Mouse (Mus musculus) heart, adult 11 months (tissue): Measurements from ENCODE around the gene Slc25a48.

Experiments
- DNase-seq: peaks from one replicate; pipeline ENCODE4 v3.0.0; 2022

Gene Slc25a48

GRCm38 (mm10) chr13:56449239-56450030 lies 11.3 kb downstream of the Slc25a48 start:
- DNase-seq = peak; percentile 37

- DNase-seq = no peak
Measured at GRCm38 (mm10) chr13:56450035-56450434, 11.9 kb downstream of the Slc25a48 start.

- peak; percentile 78 for DNase-seq
Measured at GRCm38 (mm10) chr13:56458001-56458400, 19.8 kb downstream of the Slc25a48 start.

- DNase-seq = peak; percentile 62
Measured at GRCm38 (mm10) chr13:56461460-56461859, 23.3 kb downstream of the Slc25a48 start.

- peak; percentile 10 for DNase-seq
Measured at GRCm38 (mm10) chr13:56462791-56463190, 24.6 kb downstream of the Slc25a48 start.

DNA sequence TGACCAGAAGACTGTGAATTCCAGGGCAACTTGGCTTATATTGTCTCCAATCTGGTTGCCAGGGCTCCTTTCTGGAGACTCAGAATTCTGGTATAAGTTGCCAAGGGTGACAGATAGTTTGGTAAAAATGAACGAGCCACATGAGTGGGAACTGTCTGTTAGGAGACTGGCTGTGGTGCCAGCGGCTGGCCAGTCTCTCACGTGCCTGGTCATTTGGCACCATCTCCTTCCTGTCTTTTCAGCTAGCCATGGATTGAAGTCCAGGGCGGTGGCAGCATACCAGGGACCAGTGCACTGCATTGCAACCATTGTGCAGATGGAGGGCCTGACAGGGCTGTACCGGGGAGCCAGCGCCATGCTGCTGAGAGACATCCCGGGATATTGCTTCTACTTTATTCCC lies 25.1 kb downstream of the Slc25a48 start:
- DNase-seq = peak; percentile 88

GRCm38 (mm10) chr13:56463750-56464149 lies 25.6 kb downstream of the Slc25a48 start:
- no peak for DNase-seq

DNA sequence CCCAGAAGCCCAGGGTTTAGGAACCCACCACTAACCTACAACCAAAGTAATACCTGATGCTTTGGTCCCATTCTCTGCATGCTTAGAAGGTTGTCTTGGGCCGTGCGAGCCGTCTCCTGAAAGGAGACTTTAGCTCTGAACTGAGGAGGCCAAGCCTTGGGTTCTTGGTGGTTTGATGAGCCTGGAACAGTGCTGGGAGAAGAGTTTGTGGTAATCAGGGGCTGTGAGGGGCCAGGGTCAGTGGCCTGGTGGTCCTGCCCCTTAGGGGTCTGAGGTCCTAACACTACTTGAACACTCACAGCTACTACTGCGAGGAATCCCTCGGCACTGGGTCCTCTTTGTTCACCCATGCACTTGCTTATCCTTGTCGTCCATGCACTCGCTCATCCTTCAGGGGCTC lies 29.6 kb downstream of the Slc25a48 start:
- DNase-seq = peak; percentile 59

- peak; percentile 54 for DNase-seq
Measured at GRCm38 (mm10) chr13:56468536-56468935, 30.4 kb downstream of the Slc25a48 start.

- peak; percentile 76 for DNase-seq
Measured at GRCm38 (mm10) chr13:56471211-56471610, 33.1 kb downstream of the Slc25a48 start.

DNA sequence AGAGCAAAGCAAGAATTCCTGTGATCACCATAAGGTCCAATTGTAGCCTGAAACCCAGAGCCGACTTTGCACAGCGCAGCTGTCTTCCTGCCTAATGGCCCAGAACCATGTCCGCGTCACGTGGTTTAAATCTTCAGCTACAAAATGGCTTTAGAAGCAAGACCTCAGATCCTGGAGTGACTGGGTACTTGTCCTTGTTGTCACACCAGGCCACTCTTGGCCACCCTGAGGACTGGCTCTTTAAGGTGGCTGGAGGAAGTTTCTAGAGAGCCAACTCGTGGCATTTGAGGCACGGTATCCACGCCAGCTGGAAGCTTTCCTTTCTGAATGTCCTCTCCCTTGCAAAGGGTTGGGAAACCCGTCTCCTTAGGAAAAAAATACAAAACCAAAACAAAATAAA lies 33.8 kb downstream of the Slc25a48 start:
- DNase-seq = peak; percentile 85

DNA sequence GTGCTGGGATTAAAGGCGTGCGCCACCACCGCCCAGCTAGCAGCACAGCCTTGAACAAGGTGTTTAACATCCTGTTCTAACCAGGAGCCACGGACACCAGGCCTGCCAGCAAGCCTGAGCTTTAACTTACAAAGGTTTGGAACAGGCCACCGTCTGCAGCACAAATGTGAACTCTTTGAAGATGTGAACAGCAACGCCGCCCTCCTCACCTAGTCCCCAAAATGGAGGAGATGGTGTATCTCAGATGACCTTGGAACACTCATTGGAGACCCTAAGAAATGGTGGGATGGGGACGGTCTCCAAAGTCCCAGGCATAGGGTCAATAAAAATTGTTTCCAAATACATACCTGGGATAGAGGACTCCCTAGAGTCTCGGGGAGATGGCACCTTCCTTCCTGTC lies 34.5 kb downstream of the Slc25a48 start:
- peak; percentile 80 for DNase-seq

DNA sequence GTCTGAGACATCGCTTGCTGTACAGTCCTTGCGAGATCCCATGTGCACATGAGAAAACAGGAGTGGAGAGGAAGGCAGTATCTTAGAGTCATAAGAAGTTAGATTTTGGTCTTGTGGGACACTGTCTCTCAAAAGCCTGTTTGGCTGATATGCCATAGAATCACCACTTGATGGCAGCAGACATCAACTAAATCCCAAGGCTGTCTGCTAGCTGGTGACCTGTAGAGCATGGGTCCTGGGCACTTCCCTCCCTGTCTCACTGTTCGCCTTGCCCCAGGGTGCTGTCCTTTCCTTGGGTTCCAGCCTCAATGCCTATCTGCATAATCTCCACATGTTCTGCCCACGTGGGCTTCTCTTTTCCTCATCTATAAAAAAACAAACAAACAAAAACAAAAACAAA lies 37.2 kb downstream of the Slc25a48 start:
- DNase-seq = peak; percentile 88

- peak; percentile 78 for DNase-seq
Measured at GRCm38 (mm10) chr13:56476790-56477189, 38.6 kb downstream of the Slc25a48 start.

- DNase-seq = peak; percentile 89
Measured at GRCm38 (mm10) chr13:56477271-56477670, 39.1 kb downstream of the Slc25a48 start.

- peak; percentile 60 for DNase-seq
Measured at GRCm38 (mm10) chr13:56478027-56478426, 39.9 kb downstream of the Slc25a48 start.

DNA sequence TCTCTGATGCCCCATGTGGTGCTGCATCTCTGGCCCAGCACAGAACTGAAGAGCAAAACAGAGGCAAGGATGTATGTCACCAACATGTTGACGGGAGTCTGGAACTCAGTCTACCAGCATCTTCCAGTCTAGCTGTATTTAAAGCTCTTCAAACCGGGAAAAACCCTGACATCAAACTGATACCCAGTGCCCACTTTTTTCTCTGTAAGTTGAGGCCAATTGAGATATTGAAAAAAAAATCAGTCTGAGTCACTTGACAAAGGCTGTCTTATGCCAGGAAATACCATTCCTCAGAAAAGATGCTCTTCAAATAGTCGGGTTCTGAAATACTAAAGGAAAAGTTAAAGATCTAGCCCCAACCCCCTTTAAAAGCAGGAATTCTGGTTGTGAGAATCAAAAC lies 44.0 kb downstream of the Slc25a48 start, which contains the start of gene Il9:
TSS of gene Il9 (minus strand) at position 101 of the 400 bp plus-strand sequence.
- no peak for DNase-seq

DNA sequence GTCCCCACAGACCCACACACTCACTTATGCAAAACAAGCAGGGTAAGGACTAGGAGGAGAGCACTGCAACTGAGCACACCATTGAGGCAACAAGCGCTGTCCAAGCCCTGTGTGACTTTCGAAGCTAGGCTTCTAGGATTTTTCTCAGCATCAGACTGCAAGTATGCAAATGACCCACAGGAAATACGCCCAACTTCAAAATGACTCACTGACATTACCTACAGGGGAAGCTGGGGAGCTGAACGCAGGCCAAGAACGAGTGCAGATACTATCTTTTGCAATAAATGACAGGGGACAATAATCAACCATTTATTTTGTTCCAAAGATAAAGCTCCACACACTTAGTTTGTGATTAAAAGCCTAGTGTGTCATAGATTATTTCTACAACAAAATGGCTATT lies 49.9 kb downstream of the Slc25a48 start:
- peak; percentile 41 for DNase-seq

DNA sequence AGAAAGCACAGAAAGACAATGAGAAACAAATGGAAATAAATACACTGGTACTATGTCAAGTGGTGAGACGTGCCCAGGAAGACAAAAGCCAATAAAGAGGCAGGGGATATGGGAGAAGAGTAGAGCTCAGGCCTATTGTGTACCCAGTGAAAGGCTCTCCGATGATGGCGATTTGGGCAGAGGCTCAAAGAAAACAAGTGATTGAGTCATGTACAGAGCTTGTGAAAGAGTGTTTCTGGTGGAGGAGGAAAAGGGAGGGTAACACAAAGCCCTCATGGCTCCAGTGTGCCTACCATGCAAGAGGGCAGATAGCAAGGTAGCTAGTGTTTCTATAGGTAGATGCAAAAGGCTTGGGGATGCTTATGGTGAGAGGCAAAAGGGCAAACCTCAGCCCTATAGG lies 56.3 kb downstream of the Slc25a48 start:
- DNase-seq = peak; percentile 22

DNA sequence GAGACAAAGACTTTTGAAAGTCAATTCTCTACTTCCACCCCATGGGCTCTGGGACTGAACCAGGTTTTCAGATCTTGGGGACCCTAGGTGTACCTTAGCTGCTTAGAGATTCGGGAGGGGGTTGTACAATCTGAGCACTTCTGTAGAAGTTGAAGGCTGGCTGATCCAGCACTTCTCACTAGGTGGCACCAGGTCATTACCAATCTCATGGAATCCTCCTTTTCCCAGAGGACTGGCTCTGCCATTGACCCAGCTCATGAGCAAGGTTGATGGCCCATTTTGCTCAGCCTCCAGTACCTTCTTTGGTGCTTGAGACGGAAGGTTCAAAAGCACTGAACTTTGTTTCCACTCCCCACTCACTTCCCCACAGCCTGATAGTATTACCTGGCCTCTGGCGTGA lies 62.0 kb downstream of the Slc25a48 start:
- peak; percentile 74 for DNase-seq

DNA sequence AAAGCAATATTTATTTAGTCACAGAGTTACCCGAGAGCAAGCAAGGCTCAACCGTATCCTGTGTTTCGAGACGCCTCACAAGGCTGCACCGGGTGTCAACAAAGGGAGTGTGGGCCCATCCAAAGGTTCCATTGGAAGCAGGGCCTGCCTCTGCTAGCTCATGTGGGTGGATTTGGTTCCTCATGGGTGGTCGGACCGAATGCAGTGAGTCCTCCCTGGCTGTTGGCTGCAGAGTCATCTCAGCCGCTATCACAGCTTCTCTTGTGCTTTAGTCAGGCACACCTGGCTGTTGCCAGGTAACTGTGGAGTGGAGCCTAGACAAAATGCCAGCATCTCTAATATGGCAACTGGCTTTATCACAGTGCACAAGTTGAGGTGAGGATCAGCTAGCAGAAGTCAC lies 62.5 kb downstream of the Slc25a48 start:
- peak; percentile 60 for DNase-seq

DNA sequence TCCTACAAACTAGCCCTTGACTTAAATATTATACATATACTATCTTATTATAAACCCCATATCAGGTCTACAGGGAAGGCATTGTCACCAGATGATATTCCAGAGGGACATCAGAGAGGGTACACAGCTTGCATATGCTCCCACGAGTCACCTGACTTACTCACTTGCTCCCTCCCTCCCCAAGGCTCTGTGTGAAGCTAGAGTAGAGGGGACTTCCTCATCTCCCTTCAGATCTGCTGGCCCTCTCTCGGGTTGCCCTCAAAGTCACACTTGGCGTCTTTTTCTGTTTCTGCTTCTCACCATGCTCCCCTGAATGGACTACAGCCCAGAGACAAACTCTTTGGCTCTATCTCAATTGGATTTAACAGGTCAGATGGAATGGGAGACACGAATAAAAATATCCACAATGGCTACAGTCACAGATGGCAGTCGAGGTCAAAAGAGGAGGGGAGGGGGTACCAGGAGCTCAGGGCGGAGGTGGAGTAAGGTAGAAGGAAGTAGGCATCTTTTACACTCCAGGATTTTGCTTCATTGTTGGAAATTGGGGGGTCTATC lies 63.8 kb downstream of the Slc25a48 start:
- peak; percentile 70 for DNase-seq

DNA sequence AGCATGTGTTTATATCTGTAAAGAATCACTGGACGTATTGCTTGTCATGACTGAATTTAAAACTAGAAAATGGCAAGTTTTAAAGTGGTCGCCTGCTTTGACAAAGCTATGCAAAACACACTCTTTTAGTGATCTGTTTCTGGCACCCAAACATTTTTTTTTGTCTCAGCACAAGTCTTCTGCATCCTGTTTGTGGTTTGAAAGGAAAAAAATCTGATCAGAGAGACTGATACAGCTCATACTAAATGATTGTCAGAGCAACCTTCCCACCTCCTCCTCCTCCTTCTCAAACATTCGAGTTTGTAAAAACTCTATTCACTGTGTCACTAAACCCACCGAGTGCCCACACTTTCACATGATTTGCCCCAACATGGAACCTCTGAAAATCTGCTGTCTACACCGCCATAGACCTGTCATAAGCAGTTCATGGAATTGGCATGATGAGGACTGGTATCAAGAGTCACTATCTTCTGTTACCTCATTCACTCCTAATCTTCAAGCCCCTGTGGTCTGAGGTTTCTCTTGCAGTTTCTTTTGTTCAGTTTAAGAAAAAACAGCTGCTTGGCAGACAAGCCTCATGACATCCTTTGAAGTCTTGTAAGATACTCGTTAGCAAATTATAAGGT lies 68.8 kb downstream of the Slc25a48 start:
- peak; percentile 36 for DNase-seq

GRCm38 (mm10) chr13:56509796-56510195 lies 71.6 kb downstream of the Slc25a48 start:
- peak; percentile 33 for DNase-seq
